Mouse (Mus musculus) CH12.LX (cell line): ENCODE results near the gene Slc16a3. TPM values are rescaled to one million over a fixed set of nuclear protein-coding genes. Genes with fewer than 3 reads are reported as not detected.

Experiments
- DNase-seq: peaks from one replicate; pipeline ENCODE4 v3.0.0-alpha.2; 2013; ENCODE audit errors: extremely low read depth
- H3K27ac ChIP-seq: 2 replicates; pipeline ENCODE4 v1.5.1; 2012; ENCODE audit warnings: low read depth, mild to moderate bottlenecking, control low read depth, moderate library complexity; ENCODE audit not compliant: insufficient read depth
- H3K27me3 ChIP-seq: replicated peaks from 2 replicates; pipeline ENCODE3; 2012; ENCODE audit warnings: inconsistent platforms
- H3K36me3 ChIP-seq, 2 experiments: replicated peaks in 1 of 2; 2 replicates each; pipeline versions ENCODE3 to v1.6.1; 2012; ENCODE audit warnings: inconsistent platforms in 1 of 2, low read length in 1 of 2, mild to moderate bottlenecking in 1 of 2, mixed read lengths in 1 of 2, moderate library complexity in 1 of 2; ENCODE audit not compliant: control insufficient read depth in 1 of 2, insufficient read depth in 1 of 2
- H3K4me1 ChIP-seq, 2 experiments: 2 replicates each; pipeline ENCODE4 v1.6.1; 2012; ENCODE audit warnings: inconsistent platforms in 1 of 2, moderate library complexity in 1 of 2; ENCODE audit not compliant: insufficient read depth in 2 of 2, control insufficient read depth in 1 of 2
- H3K4me2 ChIP-seq: 2 replicates; pipeline ENCODE4 v1.6.1; 2012; ENCODE audit warnings: low read depth, mild to moderate bottlenecking, control low read depth; ENCODE audit not compliant: poor library complexity, insufficient read depth, severe bottlenecking
- H3K4me3 ChIP-seq, 3 experiments: fragments of 150-350 bp in 1 of 3; sonication (generic) in 1 of 3; replicated peaks in 1 of 3; 2 replicates each; pipeline versions ENCODE3 to v1.5.1; 2011 to 2012; ENCODE audit warnings: low read depth in 2 of 3, low read length in 2 of 3, mild to moderate bottlenecking in 2 of 3, moderate library complexity in 2 of 3, control low read depth in 1 of 3, improper control_type of control experiment in 1 of 3, inconsistent platforms in 1 of 3, mixed read lengths in 1 of 3; ENCODE audit not compliant: poor library complexity in 1 of 3
- H3K79me2 ChIP-seq: replicated peaks from 2 replicates; pipeline ENCODE4 v1.6.1; 2012; ENCODE audit warnings: mild to moderate bottlenecking, moderate library complexity; ENCODE audit not compliant: control insufficient read depth, poor library complexity, insufficient read depth, severe bottlenecking; ENCODE audit errors: extremely low read depth
- H3K9ac ChIP-seq: 2 replicates; pipeline ENCODE4 v1.6.1; 2012; ENCODE audit warnings: low read depth, mild to moderate bottlenecking, control low read depth, moderate library complexity; ENCODE audit not compliant: insufficient read depth
- H3K9me3 ChIP-seq: replicated peaks from 2 replicates; pipeline ENCODE3; 2012; ENCODE audit warnings: low read length, inconsistent platforms, mixed read lengths
- BHLHE40 ChIP-seq: IDR thresholded peaks from 2 replicates; pipeline ENCODE4 v1.6.1; 2011; ENCODE audit warnings: mild to moderate bottlenecking, low read depth, low read length, improper control_type of control experiment
- CHD2 ChIP-seq: IDR thresholded peaks from 2 replicates; pipeline ENCODE4 v1.6.1; 2011; ENCODE audit warnings: low read length, improper control_type of control experiment
- ELF1 ChIP-seq: IDR thresholded peaks from 2 replicates; pipeline ENCODE4 v1.6.1; 2014; ENCODE audit warnings: low read depth, mild to moderate bottlenecking, inconsistent platforms, low read length, improper control_type of control experiment
- HCFC1 ChIP-seq: IDR thresholded peaks from 2 replicates; pipeline ENCODE4 v1.6.1; 2012; ENCODE audit warnings: low read depth, mild to moderate bottlenecking, inconsistent platforms, low read length, improper control_type of control experiment
- IRF4 ChIP-seq: IDR thresholded peaks from 2 replicates; pipeline ENCODE4 v1.6.1; 2014; ENCODE audit warnings: low read depth, mild to moderate bottlenecking, inconsistent platforms, low read length, improper control_type of control experiment
- JUN ChIP-seq: IDR thresholded peaks from 2 replicates; pipeline ENCODE4 v1.6.1; 2011; ENCODE audit warnings: low read depth, mild to moderate bottlenecking, low read length, improper control_type of control experiment, moderate library complexity; ENCODE audit not compliant: insufficient read depth
- JUND ChIP-seq: conservative IDR thresholded peaks from 2 replicates; pipeline ENCODE4 v1.6.1; 2011; ENCODE audit warnings: low read depth, low read length, improper control_type of control experiment
- KAT2A ChIP-seq: IDR thresholded peaks from 2 replicates; pipeline ENCODE4 v1.6.1; 2012; ENCODE audit warnings: low read length, improper control_type of control experiment, inconsistent platforms; ENCODE audit not compliant: insufficient replicate concordance
- MAX ChIP-seq: IDR thresholded peaks from 2 replicates; pipeline ENCODE4 v1.6.1; 2011; ENCODE audit warnings: low read length, improper control_type of control experiment
- MAZ ChIP-seq: IDR thresholded peaks from 2 replicates; pipeline ENCODE4 v1.6.1; 2012; ENCODE audit warnings: low read depth, mild to moderate bottlenecking, inconsistent platforms, low read length, improper control_type of control experiment, moderate library complexity
- MEF2A ChIP-seq: IDR thresholded peaks from 2 replicates; pipeline ENCODE4 v1.6.1; 2014; ENCODE audit warnings: low read depth, mild to moderate bottlenecking, inconsistent platforms, low read length, improper control_type of control experiment, borderline replicate concordance
- MXI1 ChIP-seq: IDR thresholded peaks from 2 replicates; pipeline ENCODE4 v1.6.1; 2011; ENCODE audit warnings: mild to moderate bottlenecking, low read depth, low read length, improper control_type of control experiment
- MYC ChIP-seq: IDR thresholded peaks from 2 replicates; pipeline ENCODE4 v1.6.1; 2011; ENCODE audit warnings: low read depth, mild to moderate bottlenecking, improper control_type of control experiment, low read length
- NELFE ChIP-seq: IDR thresholded peaks from 2 replicates; pipeline ENCODE4 v1.6.1; 2011; ENCODE audit warnings: low read depth, low read length, improper control_type of control experiment
- NRF1 ChIP-seq: IDR thresholded peaks from 2 replicates; pipeline ENCODE4 v1.6.1; 2014; ENCODE audit warnings: low read depth, mild to moderate bottlenecking, inconsistent platforms, low read length, improper control_type of control experiment, moderate library complexity
- POLR2A ChIP-seq: IDR thresholded peaks from 2 replicates; pipeline ENCODE4 v1.6.1; 2011; ENCODE audit warnings: low read depth, mild to moderate bottlenecking, improper control_type of control experiment, low read length
- POLR2AphosphoS2 ChIP-seq: IDR thresholded peaks from 2 replicates; pipeline ENCODE4 v1.6.1; 2011; ENCODE audit warnings: low read depth, low read length, improper control_type of control experiment
- RAD21 ChIP-seq: IDR thresholded peaks from 2 replicates; pipeline ENCODE4 v1.6.1; 2011; ENCODE audit warnings: low read depth, mild to moderate bottlenecking, low read length, improper control_type of control experiment, moderate library complexity
- SIN3A ChIP-seq: IDR thresholded peaks from 2 replicates; pipeline ENCODE4 v1.6.1; 2012; ENCODE audit warnings: low read length, improper control_type of control experiment, inconsistent platforms
- SMC3 ChIP-seq: IDR thresholded peaks from 2 replicates; pipeline ENCODE4 v1.6.1; 2011; ENCODE audit warnings: low read depth, low read length, improper control_type of control experiment
- TBP ChIP-seq: conservative IDR thresholded peaks from 2 replicates; pipeline ENCODE4 v1.6.1; 2011; ENCODE audit warnings: low read depth, low read length, improper control_type of control experiment
- TCF12 ChIP-seq: IDR thresholded peaks from 2 replicates; pipeline ENCODE4 v1.6.1; 2014; ENCODE audit warnings: low read depth, mild to moderate bottlenecking, inconsistent platforms, low read length, improper control_type of control experiment
- UBTF ChIP-seq: IDR thresholded peaks from 2 replicates; pipeline ENCODE4 v1.6.1; 2012; ENCODE audit warnings: low read depth, mild to moderate bottlenecking, inconsistent platforms, low read length, improper control_type of control experiment, moderate library complexity
- ZC3H11A ChIP-seq: IDR thresholded peaks from 2 replicates; pipeline ENCODE4 v1.6.1; 2012; ENCODE audit warnings: low read depth, mild to moderate bottlenecking, inconsistent platforms, low read length, improper control_type of control experiment
- ZKSCAN1 ChIP-seq: IDR thresholded peaks from 2 replicates; pipeline ENCODE4 v1.6.1; 2012; ENCODE audit warnings: low read depth, inconsistent platforms, low read length, improper control_type of control experiment, borderline replicate concordance
- ZMIZ1 ChIP-seq: IDR thresholded peaks from 2 replicates; pipeline ENCODE4 v1.6.1; 2012; ENCODE audit warnings: low read depth, mild to moderate bottlenecking, inconsistent platforms, low read length, improper control_type of control experiment
- ZNF384 ChIP-seq: IDR thresholded peaks from 2 replicates; pipeline ENCODE4 v1.6.1; 2012; ENCODE audit warnings: low read depth, low read length, improper control_type of control experiment, inconsistent platforms
- dilution Hi-C: fragments of 300-500 bp; cut with MboI; formaldehyde crosslinking; loops from 2 replicates; pipeline ENCODE4 v1.14.3; 2020; ENCODE audit warnings: low sequenced_read_pairs; ENCODE audit not compliant: extremely low pct_unique_long_range_greater_than_20kb, extremely low pct_ligation_motif_present
- in situ Hi-C: fragments of 300-500 bp; cut with MboI; formaldehyde crosslinking; loops from 3 replicates; pipeline ENCODE4 v1.14.3; 2019; ENCODE audit warnings: low sequenced_read_pairs, low pct_ligation_motif_present, low pct_unique_long_range_greater_than_20kb, mixed read lengths
- polyA plus RNA-seq: library from polyadenylated mRNA; unstranded; fragments of >175 nt; gene quantifications from 2 replicates; pipeline ENCODE4 v1.2.1, GENCODE M21; 2012; ENCODE audit warnings: low read depth; ENCODE audit not compliant: insufficient read length
- total RNA-seq, 2 experiments: library from RNA; depleted of rRNA; stranded (reverse); fragments of 300-350 nt in 1 of 2; fragments of >200 nt in 1 of 2; gene quantifications; 2 replicates each; pipeline ENCODE4 v1.2.3; 2012 to 2014

Slc16a3 gene
- total and polyA plus RNA-seq, 3 experiments, result 9.7 to 388 (median 130) TPM

DNA sequence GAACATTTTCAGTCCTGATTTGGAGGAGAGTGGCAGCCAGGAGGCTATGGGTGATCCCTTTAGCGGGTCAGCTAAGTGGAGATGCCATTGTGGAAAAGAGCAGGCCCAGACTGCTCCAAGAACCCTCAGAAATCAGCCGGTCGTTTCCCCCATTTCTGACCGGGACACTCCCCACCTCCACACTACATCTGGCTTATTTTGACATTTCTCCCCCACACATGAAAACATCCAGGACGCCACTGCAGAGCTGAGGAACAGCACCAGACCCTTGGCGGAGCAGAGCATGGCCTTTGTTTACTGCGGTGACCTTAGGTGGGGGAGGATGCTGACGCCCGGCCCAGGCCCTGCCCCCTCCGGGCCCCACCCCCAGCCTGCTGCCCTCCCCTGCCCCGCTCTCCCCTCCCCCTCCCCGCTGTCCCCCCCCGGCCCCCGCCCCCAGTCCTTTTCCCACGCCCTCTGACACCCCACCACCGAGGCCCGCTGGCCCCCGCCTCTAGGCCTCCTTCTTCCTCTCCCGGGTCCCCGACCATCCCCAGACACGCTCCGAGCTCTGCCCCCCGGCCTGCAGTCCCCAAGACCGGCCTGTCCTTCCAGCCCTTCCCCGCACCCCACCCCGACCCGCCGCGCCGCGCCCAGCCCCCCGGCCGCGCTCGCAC is 42.0 kb downstream of the Slc16a3 start:
- DNase-seq, result peak; percentile 51
- Histone ChIP-seq H3K36me3 (peaks cover 19 to 60% of the 10 kb centered on the region in 2 experiments), H3K9me3 (no peaks in the 10 kb centered on the region), H3K27ac (peak overlapping the region; percentile 70), H3K4me2 (peak overlapping the region; percentile 91), H3K4me1 (peaks cover 22 to 48% of the 10 kb centered on the region in 2 experiments), H3K9ac (peak overlapping the region; percentile 100), H3K27me3 (no peaks in the 10 kb centered on the region), H3K4me3 (peak overlapping the region; percentile 77 to 95 (median 93)), H3K79me2 (peaks cover 56% of the 10 kb centered on the region)
- no peak for TF ChIP-seq TBP
- no peak for TF ChIP-seq SMC3
- TF ChIP-seq MAZ, result peak; percentile 53
- peak; percentile 56 for TF ChIP-seq CHD2
- TF ChIP-seq ZC3H11A, result no peak
- TF ChIP-seq ZNF384, result no peak
- peak; percentile 93 for TF ChIP-seq MXI1
- no peak for TF ChIP-seq POLR2A
- TF ChIP-seq MAX, result peak; percentile 70
- TF ChIP-seq SIN3A, result peak; percentile 81; the same call in 1 of the 2 replicates
- 0 out of 2 replicates have a peak, but pooled peaks have one; percentile 23 for TF ChIP-seq HCFC1
- no peak for TF ChIP-seq IRF4
- dilution Hi-C loops, result no loop called here
- in situ Hi-C loops, result no loop called here

DNA sequence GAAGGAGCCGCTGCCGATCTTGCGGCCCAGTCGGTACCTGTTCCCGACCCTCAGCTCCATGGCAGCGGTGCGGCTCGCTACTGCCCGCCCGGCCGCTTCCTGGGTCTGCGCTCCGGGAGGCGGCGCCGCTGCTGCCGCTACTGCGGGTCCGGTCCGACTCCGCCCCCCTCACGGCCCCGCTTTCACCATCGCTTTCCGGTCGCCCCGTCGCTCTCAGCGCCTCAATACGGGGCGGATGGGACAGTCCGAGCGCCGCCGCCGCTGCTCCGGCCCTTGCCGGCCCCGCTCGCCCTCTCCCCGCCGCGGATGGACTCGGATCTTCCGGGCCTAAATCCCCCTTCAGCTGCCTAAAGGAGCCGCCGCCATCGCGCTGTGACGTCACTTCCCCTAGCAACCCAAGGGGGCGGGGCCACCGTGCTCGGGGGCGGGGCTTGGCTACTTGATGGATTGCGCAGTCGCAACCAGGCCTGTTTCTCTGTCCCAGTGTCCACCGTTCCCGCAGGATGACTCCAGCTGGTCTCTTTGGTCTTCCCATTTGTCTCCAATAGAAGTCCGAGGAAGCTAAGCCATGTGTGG is 42.8 kb downstream of the Slc16a3 start, which contains the start of gene Csnk1d:
TSS of gene Csnk1d (minus strand) at position 380 of the 576 bp plus-strand sequence.
- H3K27me3 ChIP-seq, result no peaks in the 10 kb centered on the region
- H3K9ac ChIP-seq, result peak within 1 kb of the TSS; percentile 100
- H3K36me3 ChIP-seq, result peaks cover 11 to 58% of the 10 kb centered on the region in 2 experiments
- H3K4me3 ChIP-seq, result peak within 1 kb of the TSS; percentile 77 to 95 (median 93)
- peak; percentile 67; the same call in 1 of the 2 replicates for TF ChIP-seq IRF4
- peak; percentile 100 for TF ChIP-seq KAT2A
- TF ChIP-seq MAX, result peak; percentile 78
- TF ChIP-seq TBP, result peak; percentile 63; the same call in 1 of the 2 replicates
- TF ChIP-seq MYC, result 0 out of 2 replicates have a peak, but pooled peaks have one; percentile 25
- peak; percentile 82 for TF ChIP-seq ELF1
- peak; percentile 87; the same call in 1 of the 2 replicates for TF ChIP-seq POLR2AphosphoS2
- TF ChIP-seq NELFE, result peak; percentile 62
- peak; percentile 87; the same call in 1 of the 2 replicates for TF ChIP-seq UBTF
- no peak for TF ChIP-seq JUN
- peak; percentile 84 for TF ChIP-seq MXI1
- peak; percentile 72 for TF ChIP-seq HCFC1
- TF ChIP-seq MEF2A, result peak; percentile 44
- peak; percentile 66 for TF ChIP-seq SIN3A
- TF ChIP-seq ZKSCAN1, result no peak; the same call in 1 of the 2 replicates
- peak; percentile 57 for TF ChIP-seq ZMIZ1
- TF ChIP-seq JUND, result no peak
- TF ChIP-seq TCF12, result peak; percentile 71
- TF ChIP-seq BHLHE40, result no peak
- TF ChIP-seq POLR2A, result peak; percentile 74
- TF ChIP-seq RAD21, result no peak
- TF ChIP-seq NRF1, result peak; percentile 84
- peak; percentile 55; the same call in 1 of the 2 replicates for TF ChIP-seq MAZ
- peak within 1 kb of the TSS; percentile 70 for H3K27ac ChIP-seq
- H3K4me2 ChIP-seq, result peak within 1 kb of the TSS; percentile 91
- dilution Hi-C loops (no loop called here), in situ Hi-C loops (no loop called here)
- peaks cover 22 to 48% of the 10 kb centered on the region in 2 experiments for H3K4me1 ChIP-seq
- H3K9me3 ChIP-seq, result no peaks in the 10 kb centered on the region
- peak; percentile 95 for DNase-seq
- peaks cover 48% of the 10 kb centered on the region for H3K79me2 ChIP-seq
